Mouse (Mus musculus) thymus, adult 2 months (tissue): ENCODE data around the gene Mrpl10. TPM values are rescaled to one million over a fixed set of nuclear protein-coding genes. Genes with fewer than 3 reads are reported as not detected.

Experiments
- DNase-seq: peaks from one replicate; pipeline ENCODE4 v3.0.0; 2021
- H3K27ac ChIP-seq: fragments of 200-500 bp; 2 replicates; pipeline ENCODE4 v1.5.1; 2012; ENCODE audit warnings: low read length, control low read depth; ENCODE audit not compliant: control insufficient read depth, insufficient read depth
- H3K27me3 ChIP-seq: fragments of 200-500 bp; 2 replicates; pipeline ENCODE4 v1.6.1; 2012; ENCODE audit warnings: mild to moderate bottlenecking, low read length, moderate library complexity, mixed read lengths; ENCODE audit not compliant: control insufficient read depth, insufficient read depth
- H3K36me3 ChIP-seq: fragments of 200-500 bp; 2 replicates; pipeline ENCODE4 v1.6.1; 2012; ENCODE audit warnings: mild to moderate bottlenecking, low read length, moderate library complexity; ENCODE audit not compliant: control insufficient read depth, insufficient read depth
- H3K4me1 ChIP-seq: fragments of 200-500 bp; replicated peaks from 2 replicates; pipeline ENCODE4 v1.6.1; 2012; ENCODE audit warnings: low read length; ENCODE audit not compliant: control insufficient read depth, insufficient read depth
- H3K4me3 ChIP-seq: fragments of 200-500 bp; 2 replicates; pipeline ENCODE4 v1.5.1; 2012; ENCODE audit warnings: mild to moderate bottlenecking, low read length, control low read depth, moderate library complexity; ENCODE audit not compliant: control insufficient read depth, insufficient read depth
- CTCF ChIP-seq: fragments of 200-500 bp; IDR thresholded peaks from 2 replicates; pipeline ENCODE4 v1.5.1; 2012; ENCODE audit warnings: mild to moderate bottlenecking, control low read depth, low read length, moderate library complexity, borderline replicate concordance; ENCODE audit not compliant: control insufficient read depth, poor library complexity, insufficient read depth; ENCODE audit errors: extremely low read depth
- POLR2A ChIP-seq: fragments of 200-500 bp; IDR thresholded peaks from 2 replicates; pipeline ENCODE4 v1.6.1; 2012; ENCODE audit warnings: mild to moderate bottlenecking, low read length, control low read depth, moderate library complexity; ENCODE audit not compliant: control insufficient read depth, poor library complexity, insufficient read depth; ENCODE audit errors: extremely low read depth
- WGBS: fragments of 180-500 bp; shearing (Covaris S2); methylation state at CpG from one replicate; pipeline ENCODE4 v1.1.7; 2018; 5-methylcytosine and 5-hydroxymethylcytosine counted together
- polyA plus RNA-seq: library from polyadenylated mRNA; depleted of rRNA; stranded (reverse); fragments of >200 nt; gene quantifications from 2 replicates; pipeline ENCODE4 v1.2.3, GENCODE M21; 2012

Mrpl10 gene
- polyA plus RNA-seq, 1 experiment, result 90.1 TPM

DNA sequence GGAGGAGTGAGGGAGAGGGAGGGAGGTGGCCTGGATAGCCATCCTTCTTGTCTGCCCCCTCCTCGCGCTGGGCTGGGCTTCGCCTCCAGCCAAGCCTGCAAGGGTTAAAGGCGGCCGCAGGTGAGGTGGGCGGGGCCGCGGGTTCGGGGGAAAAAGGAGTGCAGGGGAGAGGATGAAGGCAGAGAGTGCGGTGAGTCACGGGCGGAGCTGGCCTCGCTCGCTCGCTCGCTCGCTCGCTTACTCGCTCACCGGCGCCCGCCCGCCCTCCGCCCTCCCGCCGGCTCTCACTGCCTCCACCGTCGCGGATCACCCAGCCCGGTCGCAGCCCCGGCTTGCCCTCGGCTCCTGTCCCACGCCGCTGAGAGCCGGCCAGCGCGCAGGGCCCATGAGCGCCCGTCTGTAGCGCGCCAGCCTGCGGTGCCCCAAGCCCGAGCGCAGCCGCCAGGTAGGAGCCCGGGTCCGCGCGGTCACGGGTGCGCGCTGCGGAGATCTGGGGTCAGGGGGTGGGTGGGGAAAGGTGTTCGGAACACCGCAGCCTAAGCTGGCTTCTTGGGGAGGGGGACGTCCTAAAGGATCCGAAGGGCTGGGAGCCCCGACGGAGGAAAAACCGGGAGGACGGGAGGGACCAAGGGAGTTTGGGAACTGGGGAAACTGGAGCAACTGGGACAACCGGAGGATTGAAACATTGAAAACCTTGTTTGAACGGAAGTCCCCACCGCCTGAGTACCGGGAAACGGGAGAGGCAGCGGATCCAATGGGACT is 22.6 kb upstream of the Mrpl10 start:
- Histone ChIP-seq H3K4me3 (peak overlapping the region; percentile 34), H3K27me3 (peaks cover 32% of the 10 kb centered on the region), H3K27ac (no peak overlapping the region), H3K4me1 (peaks cover 38% of the 10 kb centered on the region), H3K36me3 (no peaks in the 10 kb centered on the region)
- TF ChIP-seq POLR2A, result no peak
- no peak for TF ChIP-seq CTCF
- 3% methylated on average over 68 of the region's 68 CpGs for WGBS
- peak; percentile 61 for DNase-seq

DNA sequence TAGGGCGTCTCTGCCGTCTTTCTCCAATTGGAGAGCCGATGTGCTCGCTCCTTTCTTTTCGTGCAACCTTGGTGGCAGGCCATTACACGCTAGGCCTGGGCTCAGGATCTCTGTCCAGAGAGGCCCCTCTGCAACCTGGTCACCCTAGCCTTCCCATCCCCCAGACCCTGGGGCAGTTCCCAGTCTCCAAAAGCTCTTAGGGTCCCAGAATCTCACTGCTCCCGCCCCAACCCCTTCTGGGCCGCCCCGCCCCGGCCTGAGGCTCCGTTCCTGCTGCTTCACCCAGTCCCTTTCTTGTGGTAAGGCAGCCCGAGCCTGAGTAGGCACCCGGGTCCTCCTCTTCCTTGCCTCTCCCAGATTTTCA is 22.0 kb upstream of the Mrpl10 start:
- DNase-seq, result no peak
- Histone ChIP-seq H3K36me3 (no peaks in the 10 kb centered on the region), H3K27ac (no peak overlapping the region), H3K27me3 (peaks cover 32% of the 10 kb centered on the region), H3K4me3 (peak overlapping the region; percentile 34), H3K4me1 (peaks cover 38% of the 10 kb centered on the region)
- TF ChIP-seq POLR2A, result no peak
- TF ChIP-seq CTCF, result no peak
- WGBS, result 14% methylated on average over 13 of the region's 13 CpGs

DNA sequence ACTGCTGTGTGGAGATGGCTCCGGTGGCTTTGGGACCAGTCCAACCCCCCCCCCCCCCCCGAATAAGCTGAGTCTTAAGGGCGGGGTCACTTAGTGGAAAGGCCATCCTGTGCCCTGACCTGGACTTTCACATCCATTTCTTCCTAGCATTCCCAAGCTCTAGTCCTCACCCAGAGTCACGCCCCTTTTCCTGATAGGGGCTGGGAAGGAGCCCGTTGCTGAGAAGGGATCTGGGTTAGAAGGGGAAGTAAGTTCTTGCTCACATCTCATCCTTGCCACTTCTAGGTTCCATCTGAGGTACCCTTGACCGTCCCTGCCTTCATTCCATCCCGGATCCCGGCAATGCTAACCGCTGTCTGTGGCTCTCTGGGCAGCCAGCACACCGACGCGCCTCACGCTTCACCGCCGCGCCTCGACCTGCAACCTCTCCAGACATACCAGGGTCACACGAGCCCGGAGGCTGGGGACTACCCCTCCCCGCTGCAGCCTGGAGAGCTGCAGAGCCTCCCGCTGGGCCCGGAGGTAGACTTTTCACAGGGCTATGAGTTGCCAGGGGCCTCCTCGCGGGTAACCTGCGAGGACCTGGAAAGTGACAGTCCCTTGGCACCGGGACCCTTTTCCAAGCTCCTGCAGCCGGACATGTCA is 20.1 kb upstream of the Mrpl10 start:
- TF ChIP-seq CTCF (no peak), POLR2A (no peak)
- peaks cover 43% of the 10 kb centered on the region for H3K4me1 ChIP-seq
- 7% methylated on average over 27 of the region's 27 CpGs for WGBS
- H3K27ac ChIP-seq, result no peak overlapping the region
- peak; percentile 31 for DNase-seq
- peak overlapping the region; percentile 56 for H3K4me3 ChIP-seq
- H3K36me3 ChIP-seq, result no peaks in the 10 kb centered on the region
- H3K27me3 ChIP-seq, result peaks cover 25% of the 10 kb centered on the region

DNA sequence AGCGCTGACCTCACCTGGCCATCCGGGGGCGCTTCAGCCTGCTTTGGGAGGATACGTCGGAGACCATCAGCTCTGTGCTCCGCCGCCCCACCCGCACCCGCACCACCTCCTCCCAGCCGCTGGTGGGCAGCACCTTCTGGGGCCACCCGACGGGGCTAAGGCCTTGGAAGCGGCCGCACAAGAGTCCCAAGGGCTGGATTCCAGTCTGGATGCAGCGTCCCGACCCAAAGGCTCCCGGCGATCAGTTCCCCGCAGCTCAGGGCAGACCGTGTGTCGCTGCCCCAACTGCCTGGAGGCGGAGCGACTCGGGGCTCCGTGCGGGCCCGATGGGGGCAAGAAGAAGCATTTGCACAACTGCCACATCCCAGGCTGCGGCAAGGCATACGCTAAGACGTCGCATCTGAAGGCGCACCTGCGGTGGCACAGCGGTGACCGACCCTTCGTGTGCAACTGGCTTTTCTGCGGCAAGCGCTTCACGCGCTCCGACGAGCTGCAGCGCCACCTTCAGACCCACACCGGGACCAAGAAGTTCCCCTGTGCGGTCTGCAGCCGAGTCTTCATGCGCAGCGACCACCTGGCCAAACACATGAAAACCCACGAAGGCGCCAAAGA is 19.4 kb upstream of the Mrpl10 start:
- H3K27me3 ChIP-seq, result peaks cover 25% of the 10 kb centered on the region
- H3K27ac ChIP-seq, result no peak overlapping the region

DNA sequence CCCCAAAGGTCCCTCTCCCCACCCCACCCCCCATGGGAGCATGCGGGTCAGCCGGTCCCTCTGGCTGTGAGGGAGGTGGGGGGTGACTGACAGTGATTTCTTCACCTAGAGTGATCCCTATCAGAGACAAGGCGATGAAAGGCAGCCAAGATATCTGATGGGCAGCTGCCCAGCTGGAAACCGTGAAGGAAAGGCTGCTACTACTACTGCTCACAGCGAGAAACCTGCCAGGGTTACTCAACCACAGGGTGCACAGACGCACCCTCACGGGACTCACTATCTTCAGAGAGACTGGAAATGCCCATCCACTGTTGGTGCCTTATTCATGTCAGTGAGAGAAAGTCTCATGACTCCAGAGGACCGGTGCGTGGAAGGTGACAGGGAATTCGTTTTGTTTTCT is 16.4 kb upstream of the Mrpl10 start:
- Histone ChIP-seq H3K27ac (no peak overlapping the region), H3K4me3 (no peak overlapping the region), H3K36me3 (no peaks in the 10 kb centered on the region), H3K4me1 (peaks cover 21% of the 10 kb centered on the region), H3K27me3 (peaks cover 4% of the 10 kb centered on the region)
- no peak for TF ChIP-seq POLR2A
- no peak for TF ChIP-seq CTCF
- WGBS, result 88% methylated on average over 10 of the region's 10 CpGs
- no peak for DNase-seq

More for the DNA sequence above, 19.4 kb upstream of the Mrpl10 start:
- WGBS, result 1% methylated on average over 50 of the region's 50 CpGs
- DNase-seq, result peak; percentile 90
- peaks cover 43% of the 10 kb centered on the region for H3K4me1 ChIP-seq
- TF ChIP-seq POLR2A (0 out of 2 replicates have a peak, but pooled peaks have one; percentile 25), CTCF (peak; percentile 73)
- no peaks in the 10 kb centered on the region for H3K36me3 ChIP-seq
- H3K4me3 ChIP-seq, result peak overlapping the region; percentile 56

DNA sequence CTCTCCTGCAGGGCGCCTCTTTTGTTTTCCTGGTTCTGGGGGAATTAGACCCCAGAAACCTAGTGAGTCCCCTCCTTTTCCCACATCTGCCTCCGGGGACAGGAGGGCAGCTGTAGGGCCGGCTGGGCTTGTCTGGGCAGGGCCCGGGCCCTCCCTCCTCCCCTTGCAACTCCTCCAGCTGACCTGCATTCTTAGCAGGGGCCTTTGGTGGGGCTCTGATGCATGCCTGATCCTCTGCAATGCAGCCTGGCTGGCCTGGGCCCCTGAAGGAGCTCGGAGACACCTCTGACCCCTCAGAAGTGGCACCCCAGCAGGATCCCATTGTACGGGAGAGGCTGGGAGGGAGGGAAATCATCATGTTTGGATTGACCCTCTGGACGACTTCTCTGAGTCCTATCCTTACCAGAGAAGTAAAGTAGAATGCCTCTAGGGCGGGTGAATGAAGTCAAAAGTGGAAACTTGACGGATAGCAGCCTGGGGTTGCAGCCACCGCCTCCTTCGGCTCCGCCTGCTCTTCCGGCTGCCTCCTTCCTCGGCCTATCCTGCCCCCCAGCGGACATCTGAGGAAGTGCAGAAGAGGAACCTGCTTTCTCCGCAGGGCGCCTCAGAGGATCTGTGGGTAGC is 15.5 kb upstream of the Mrpl10 start:
- 16% methylated on average over 17 of the region's 17 CpGs for WGBS
- DNase-seq, result peak; percentile 95
- Histone ChIP-seq H3K36me3 (no peaks in the 10 kb centered on the region), H3K27me3 (no peaks in the 10 kb centered on the region; the same call in 1 of the 2 replicates), H3K4me3 (no peak overlapping the region), H3K27ac (peak overlapping the region; percentile 10; the same call in 1 of the 2 replicates), H3K4me1 (peaks cover 30% of the 10 kb centered on the region)
- TF ChIP-seq CTCF (peak; percentile 96), POLR2A (no peak)
